In the genomic region with DNA sequence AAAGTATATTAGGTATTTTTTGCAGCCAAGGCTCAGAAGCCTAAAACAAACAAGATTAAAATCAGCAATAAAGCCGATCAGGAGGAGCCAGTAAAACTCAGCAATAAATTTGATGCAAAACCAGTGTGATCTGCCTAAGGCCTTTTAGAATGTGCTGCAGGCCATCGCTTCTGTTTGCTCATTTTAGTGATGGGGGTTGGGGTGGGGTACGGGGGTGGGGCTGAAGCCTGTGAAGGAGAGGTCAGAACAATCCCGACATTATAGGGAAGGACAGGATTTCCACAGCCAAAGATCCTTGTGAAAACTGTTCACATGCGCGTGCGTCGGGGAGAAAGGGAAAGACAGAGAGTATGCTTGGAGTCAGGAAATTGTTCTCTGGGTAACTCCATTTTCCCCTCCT, we compare ENCODE assay signal across 20 mouse cellular contexts. TPM values are rescaled to one million over a fixed set of nuclear protein-coding genes. Genes with fewer than 3 reads are reported as not detected.
DNase-seq lines count a peak whose midpoint lies in the region; ATAC-seq and TF ChIP-seq lines count a peak whose summit lies in the region.
"Had no signal": no experiment of that assay in that cellular context is flagged by ENCODE, and none has a peak within 500 bp of the region (broad histone marks: within the 10 kb centered on the region; RNA-seq: fewer than 3 reads in every experiment).

No protein-coding gene starts in this region.

- H3K27ac ChIP-seq in hindbrain, embryonic 13.5 days = peak overlapping the region; percentile 30; the same call in 1 of the 2 replicates
- H3K27ac ChIP-seq in hindbrain, embryonic 16.5 days (ENCODE audit: low read depth, low read length) = no peak overlapping the region
- peak overlapping the region; percentile 48 for H3K27ac ChIP-seq in lung, embryonic 15.5 days
- no peak overlapping the region for H3K27ac ChIP-seq in stomach, embryonic 15.5 days
- H3K27ac ChIP-seq in stomach, postnatal 0 days (replicated peaks) = no peak overlapping the region
- H3K27ac ChIP-seq: heart, embryonic 15.5 days; layer of hippocampus, adult 2 months had no signal

- no peak for TF ChIP-seq CTCF in stomach, postnatal 0 days (IDR thresholded peaks at IDR 0.05; ENCODE audit: low read depth)

- H3K36me3 ChIP-seq in hindbrain, embryonic 13.5 days = no peaks in the 10 kb centered on the region
- H3K36me3 ChIP-seq in hindbrain, embryonic 16.5 days (ENCODE audit: control insufficient read depth, insufficient read depth, low read length) = no peaks in the 10 kb centered on the region
- H3K36me3 ChIP-seq in lung, embryonic 15.5 days = no peaks in the 10 kb centered on the region
- H3K36me3 ChIP-seq in stomach, embryonic 15.5 days = no peaks in the 10 kb centered on the region
- H3K36me3 ChIP-seq in stomach, postnatal 0 days (ENCODE audit: control insufficient read depth, insufficient read depth, low read length) = no peaks in the 10 kb centered on the region
- H3K36me3 ChIP-seq: G1E; heart, embryonic 15.5 days had no signal

- TF ChIP-seq EP300 in stomach, postnatal 0 days (optimal IDR thresholded peaks at IDR 0.05) = no peak

- ATAC-seq in hindbrain, embryonic 13.5 days (ENCODE audit: low FRiP score) = no peak
- no peak for ATAC-seq in hindbrain, embryonic 16.5 days
- ATAC-seq in lung, embryonic 15.5 days (ENCODE audit: borderline replicate concordance, extremely low read depth, low FRiP score, low TSS enrichment) = no peak
- no peak for ATAC-seq in stomach, embryonic 15.5 days (ENCODE audit: insufficient read depth, low FRiP score, low read depth)
- no peak for ATAC-seq in stomach, postnatal 0 days (ENCODE audit: low FRiP score, low TSS enrichment)
- ATAC-seq: activated CD4-positive, CD25-positive, alpha-beta regulatory T cell, adult 4 months; forebrain, embryonic 16.5 days; inflammation-experienced regulatory T-cells, adult 6 months had no signal

- DNase-seq in lung, postnatal 10 days = no peak
- no peak for DNase-seq in stomach, postnatal 0 days (ENCODE audit: low spot score)
- DNase-seq in thymus, postnatal 36 days = no peak
- no peak for DNase-seq in frontal cortex, postnatal 36 days (ENCODE audit: low spot score in 2 of 2)
- DNase-seq: adrenal gland, postnatal 14 days; cerebellum, adult 9-11 months; gastrocnemius, postnatal 36 days; right cerebral cortex, postnatal 14 days had no signal

- no peak overlapping the region for H3K9ac ChIP-seq in hindbrain, embryonic 13.5 days
- no peak overlapping the region for H3K9ac ChIP-seq in hindbrain, embryonic 16.5 days (ENCODE audit: low read depth, low read length)
- H3K9ac ChIP-seq in lung, embryonic 15.5 days = no peak overlapping the region
- no peak overlapping the region for H3K9ac ChIP-seq in stomach, embryonic 15.5 days
- no peak overlapping the region for H3K9ac ChIP-seq in stomach, postnatal 0 days (ENCODE audit: low read length)
- H3K9ac ChIP-seq: heart, embryonic 15.5 days had no signal

- 0 out of 2 replicates have a peak, but pooled peaks cover 4% of the 10 kb centered on the region for H3K4me1 ChIP-seq in hindbrain, embryonic 13.5 days (replicated peaks)
- no peaks in the 10 kb centered on the region for H3K4me1 ChIP-seq in hindbrain, embryonic 16.5 days (ENCODE audit: control insufficient read depth, insufficient read depth, low read depth, low read length)
- H3K4me1 ChIP-seq in lung, embryonic 15.5 days = no peaks in the 10 kb centered on the region; the same call in 1 of the 2 replicates
- H3K4me1 ChIP-seq in stomach, embryonic 15.5 days = no peaks in the 10 kb centered on the region
- H3K4me1 ChIP-seq in stomach, postnatal 0 days (replicated peaks; ENCODE audit: control insufficient read depth, insufficient read depth) = no peaks in the 10 kb centered on the region
- H3K4me1 ChIP-seq: heart, embryonic 15.5 days; megakaryocyte, embryonic 14.5 days had no signal

- no peak overlapping the region for H3K4me2 ChIP-seq in hindbrain, embryonic 13.5 days
- H3K4me2 ChIP-seq in hindbrain, embryonic 16.5 days (ENCODE audit: low read length) = no peak overlapping the region
- H3K4me2 ChIP-seq in lung, embryonic 15.5 days = 0 out of 2 replicates have a peak overlapping the region, but pooled peaks have one; percentile 6
- peak overlapping the region; percentile 13; the same call in 1 of the 2 replicates for H3K4me2 ChIP-seq in stomach, embryonic 15.5 days
- H3K4me2 ChIP-seq in stomach, postnatal 0 days (replicated peaks; ENCODE audit: low read depth) = no peak overlapping the region
- H3K4me2 ChIP-seq: heart, embryonic 15.5 days; liver, embryonic 11.5 days had no signal

- WGBS in hindbrain, embryonic 13.5 days = 61% methylated on average over 8 of the region's 8 CpGs
- WGBS in hindbrain, embryonic 16.5 days = 61% methylated on average over 8 of the region's 8 CpGs
- 41% methylated on average over 8 of the region's 8 CpGs for WGBS in lung, embryonic 15.5 days
- WGBS in stomach, embryonic 15.5 days = 49% methylated on average over 8 of the region's 8 CpGs
- 43% methylated on average over 8 of the region's 8 CpGs for WGBS in stomach, postnatal 0 days

- no peaks in the 10 kb centered on the region for H3K27me3 ChIP-seq in hindbrain, embryonic 13.5 days
- H3K27me3 ChIP-seq in hindbrain, embryonic 16.5 days (replicated peaks; ENCODE audit: control insufficient read depth, insufficient read depth, low read length) = no peaks in the 10 kb centered on the region
- H3K27me3 ChIP-seq in lung, embryonic 15.5 days = no peaks in the 10 kb centered on the region
- no peaks in the 10 kb centered on the region for H3K27me3 ChIP-seq in stomach, embryonic 15.5 days (replicated peaks)
- no peaks in the 10 kb centered on the region for H3K27me3 ChIP-seq in stomach, postnatal 0 days (ENCODE audit: control insufficient read depth, insufficient read depth, low read length)
- H3K27me3 ChIP-seq: heart, embryonic 15.5 days had no signal

- H3K4me3 ChIP-seq in hindbrain, embryonic 13.5 days = no peak overlapping the region
- no peak overlapping the region for H3K4me3 ChIP-seq in hindbrain, embryonic 16.5 days (ENCODE audit: low read length)
- H3K4me3 ChIP-seq in lung, embryonic 15.5 days = no peak overlapping the region
- no peak overlapping the region for H3K4me3 ChIP-seq in stomach, embryonic 15.5 days (replicated peaks)
- no peak overlapping the region for H3K4me3 ChIP-seq in stomach, postnatal 0 days (ENCODE audit: low read depth, low read length)
- H3K4me3 ChIP-seq: heart, embryonic 15.5 days; layer of hippocampus, adult 2 months; megakaryocyte, embryonic 14.5 days had no signal

- H3K9me3 ChIP-seq in hindbrain, embryonic 13.5 days = no peaks in the 10 kb centered on the region
- H3K9me3 ChIP-seq in hindbrain, embryonic 16.5 days (ENCODE audit: control insufficient read depth, low read length) = no peaks in the 10 kb centered on the region
- no peaks in the 10 kb centered on the region for H3K9me3 ChIP-seq in lung, embryonic 15.5 days
- no peaks in the 10 kb centered on the region for H3K9me3 ChIP-seq in stomach, embryonic 15.5 days
- H3K9me3 ChIP-seq in stomach, postnatal 0 days (ENCODE audit: control insufficient read depth, low read length) = no peaks in the 10 kb centered on the region
- H3K9me3 ChIP-seq: G1E; heart, embryonic 15.5 days; megakaryocyte, embryonic 14.5 days had no signal

RNA-seq across cellular contexts. Expression of a gene that starts 21.5 kb away (rescaled TPM):
- 51.1 and 52.2 TPM in 2 replicates for polyA plus RNA-seq in hindbrain, embryonic 13.5 days (2015; fragmentation: Nextera tagmentation; extraction: Ambion mirVana)
- 46.0 and 48.9 TPM in 2 replicates for polyA plus RNA-seq in hindbrain, embryonic 16.5 days (2015; fragmentation: Nextera tagmentation; extraction: Ambion mirVana)
- polyA plus RNA-seq in lung, embryonic 15.5 days (2015; fragmentation: Nextera tagmentation; extraction: Ambion mirVana) = 38.6 and 40.8 TPM in 2 replicates
- polyA plus RNA-seq in stomach, embryonic 15.5 days (2015; fragmentation: Nextera tagmentation; extraction: Ambion mirVana) = 31.4 and 34.4 TPM in 2 replicates
- 9.5 and 10.0 TPM in 2 replicates for polyA plus RNA-seq in stomach, postnatal 0 days (2015; fragmentation: Nextera tagmentation; extraction: Ambion mirVana)

Comparison
In these comparisons a context has a peak if more than half of its experiments do, and no peak if none do; other contexts are left out.
1. H3K27ac ChIP-seq: peak in hindbrain, embryonic 13.5 days (single experiment) and lung, embryonic 15.5 days (single experiment); none in hindbrain, embryonic 16.5 days (single experiment), stomach, embryonic 15.5 days (single experiment) and stomach, postnatal 0 days (single experiment).
2. H3K4me2 ChIP-seq: peak in lung, embryonic 15.5 days (single experiment) and stomach, embryonic 15.5 days (single experiment); none in hindbrain, embryonic 13.5 days (single experiment), hindbrain, embryonic 16.5 days (single experiment) and stomach, postnatal 0 days (single experiment).